Mouse (Mus musculus) layer of hippocampus, postnatal 36 days (tissue): ENCODE measurements around the gene Arih2. TPM values are rescaled to one million over a fixed set of nuclear protein-coding genes. Genes with fewer than 3 reads are reported as not detected.
A peak's percentile ranks its signal among the peaks of the same experiment; 100 is the strongest.

Experiments
- DNase-seq, 2 experiments: peaks; one replicate each; pipeline ENCODE4 v3.0.0; 2022
- microRNA-seq, 2 experiments: library from miRNA; unstranded; fragments of <30 nt; microRNA quantifications; one replicate each; pipeline ENCODE4 v1.2.0; 2021
- total RNA-seq, 2 experiments: library from RNA; stranded (reverse); gene quantifications; 2 replicates each; pipeline ENCODE4 v1.2.3; 2021

Gene Arih2
- total RNA-seq, 2 experiments from 2014 or later, result 50.7 to 54.2 TPM

GRCm38 (mm10) chr9:108560227-108560841 lies 88.9 kb downstream of the Arih2 start, which contains the start of gene Impdh2:
Gene Impdh2, plus strand, starts transcription at chr9:108560286.
- peak; percentile 94 for DNase-seq

- no peak for DNase-seq
These were observed 90.0 kb downstream of the Arih2 start for GRCm38 (mm10) chr9:108559169-108559568.

Small RNAs within 50 kb of the gene (microRNA-seq; reads per million reads assigned to microRNA genes)
- 0 reads per million in 2 experiments for gene Gm24083
- 0 reads per million in 2 experiments for gene Gm26298
- 0 reads per million in 2 experiments for gene Mir191
- gene Mir425, result 873 to 1,086 reads per million in 2 experiments

Other genes with a start within 250 kb of the Arih2 start
- under 1 TPM in 1 of 2 experiments, not detected in 1; 0.18 TPM for gene Ccdc36, start 220.9 kb downstream of the Arih2 start, total RNA-seq
- gene BC048562, start 212.9 kb downstream of the Arih2 start, total RNA-seq, result not detected
- gene Ccdc71, start 188.9 kb downstream of the Arih2 start, total RNA-seq, result 10 to 100 TPM; 32.0 to 37.2 TPM
- 10 to 100 TPM; 16.6 to 18.1 TPM for gene Klhdc8b, start 187.8 kb downstream of the Arih2 start, total RNA-seq
- 10 to 100 TPM; 25.1 to 34.4 TPM for gene Lamb2, start 169.7 kb downstream of the Arih2 start, total RNA-seq
- gene Usp19, start 158.8 kb downstream of the Arih2 start, total RNA-seq, result 100 to 1,000 TPM; 140 to 165 TPM
- 10 to 100 TPM; 72.1 to 88.7 TPM for gene Qars, start 141.7 kb downstream of the Arih2 start, total RNA-seq
- gene Qrich1, start 132.6 kb downstream of the Arih2 start, total RNA-seq, result 100 to 1,000 TPM; 139 to 141 TPM
- 10 to 100 TPM; 63.4 to 68.4 TPM for gene Impdh2, start 89.1 kb downstream of the Arih2 start, total RNA-seq
- 10 to 100 TPM; 52.6 to 66.3 TPM for gene Ndufaf3, start 82.0 kb downstream of the Arih2 start, total RNA-seq
- gene Dalrd3, start 79.5 kb downstream of the Arih2 start, total RNA-seq, result 100 to 1,000 TPM in 1 of 2 experiments, 10 to 100 TPM in 1; 98.7 to 109 TPM
- gene Wdr6, start 70.6 kb downstream of the Arih2 start, total RNA-seq, result 100 to 1,000 TPM; 106 to 107 TPM
- gene P4htm, start 51.7 kb downstream of the Arih2 start, total RNA-seq, result 10 to 100 TPM; 93.1 to 93.2 TPM
- gene Slc25a20, start 12.7 kb upstream of the Arih2 start, total RNA-seq, result 10 to 100 TPM; 15.7 to 17.5 TPM
- 10 to 100 TPM; 41.4 to 48.1 TPM for gene Prkar2a, start 39.9 kb upstream of the Arih2 start, total RNA-seq
- gene Ip6k2, start 134.4 kb upstream of the Arih2 start, total RNA-seq, result 100 to 1,000 TPM; 233 to 259 TPM
- gene Nckipsd, start 159.0 kb upstream of the Arih2 start, total RNA-seq, result 10 to 100 TPM; 70.3 TPM
- gene Celsr3, start 176.9 kb upstream of the Arih2 start, total RNA-seq, result 10 to 100 TPM; 60.6 to 73.4 TPM
- 10 to 100 TPM; 17.9 to 23.1 TPM for gene Slc26a6, start 203.9 kb upstream of the Arih2 start, total RNA-seq